Mouse (Mus musculus): ENCODE data around the gene Abcb8.

- TF ChIP-seq CTCF (IDR thresholded peaks at IDR 0.05; ENCODE audit: borderline replicate concordance, extremely low read depth, insufficient read depth, insufficient read length): no peak
- no peak for TF ChIP-seq POLR2A (IDR thresholded peaks at IDR 0.05; ENCODE audit: borderline replicate concordance, extremely low read depth, insufficient read depth, insufficient read length, poor library complexity, severe bottlenecking)
Measured at GRCm38 (mm10) chr5:24374216-24374615, 19.2 kb upstream of the Abcb8 start.
